Mouse (Mus musculus) embryo, embryonic 9.5 days (tissue): ENCODE measurements around the gene Dexi.
A peak's percentile ranks its signal among the peaks of the same experiment; 100 is the strongest.

Experiments
- DNase-seq: peaks from one replicate; pipeline ENCODE4 v3.0.0-alpha.2; 2017; ENCODE audit errors: extremely low spot score

Dexi gene

DNA sequence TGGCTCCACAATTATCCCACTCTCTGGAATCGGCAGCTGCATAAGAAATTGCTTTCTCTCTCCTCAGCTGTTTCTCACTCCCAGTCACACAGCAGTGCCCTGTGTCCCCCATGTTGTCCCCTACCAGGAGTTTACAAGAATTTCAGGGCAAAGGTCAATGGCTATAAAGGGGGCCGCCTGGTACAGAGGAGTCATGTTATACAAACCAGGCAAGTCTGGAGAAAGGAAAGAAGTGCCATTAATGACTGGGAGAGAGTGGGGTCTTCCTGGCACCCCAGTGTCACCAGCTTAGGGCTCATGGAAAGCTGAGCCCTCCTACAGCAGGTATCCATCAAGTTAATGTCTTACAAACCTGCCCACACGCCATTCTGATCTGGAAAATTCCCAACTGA lies 88.3 kb downstream of the Dexi start:
- peak; percentile 31 for DNase-seq

DNA sequence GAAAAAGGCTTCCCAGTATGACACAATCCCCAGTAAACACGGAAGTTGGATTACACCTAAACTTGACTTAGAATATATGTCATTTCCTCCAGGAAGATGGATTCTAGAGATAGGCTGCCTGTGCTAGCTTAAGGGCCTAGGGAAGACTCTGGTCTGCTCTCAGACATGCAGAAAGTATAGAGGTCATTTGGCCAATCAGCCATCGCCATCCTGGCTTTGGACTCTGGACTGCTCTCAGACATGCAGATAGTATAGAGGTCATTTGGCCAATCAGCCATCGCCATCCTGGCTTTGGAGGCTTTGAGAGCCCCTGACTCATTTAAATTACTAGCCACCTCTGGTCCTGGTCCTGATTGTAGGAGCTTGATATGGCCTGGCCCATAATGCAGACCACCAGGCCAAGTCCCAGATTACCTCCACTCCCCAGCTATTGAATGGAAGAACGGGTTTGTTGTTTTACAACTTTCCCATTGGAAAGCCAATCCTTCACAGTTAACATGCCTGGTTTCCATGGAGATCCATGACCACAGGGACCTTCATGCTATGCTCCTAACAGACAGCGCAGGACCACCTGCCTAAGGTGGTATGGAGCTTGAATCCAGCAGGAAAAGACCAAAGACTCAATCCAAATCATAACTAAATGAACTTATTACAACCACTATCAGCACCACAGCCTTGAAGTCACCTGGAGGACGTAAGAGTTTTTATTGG lies 88.8 kb downstream of the Dexi start:
- DNase-seq, result no peak
